Mouse (Mus musculus) intestine, embryonic 16.5 days (tissue): ENCODE data around the gene Lysmd3. TPM values are rescaled to one million over a fixed set of nuclear protein-coding genes. Genes with fewer than 3 reads are reported as not detected.
"Not testable (repeated sequence)": the region's sequence is repeated elsewhere in the genome, so short reads cannot be mapped to it uniquely, and the experiment has no call there.

Experiments
- ATAC-seq: fragments of 200-750 bp; cut with Nextera tagmentation; 2 replicates; pipeline ENCODE4 v1.8.0; 2017; ENCODE audit warnings: moderate TSS enrichment, moderate library complexity
- H3K27ac ChIP-seq: fragments of 300-500 bp; sonication (generic); 2 replicates; pipeline ENCODE4 v1.5.1; 2014; ENCODE audit warnings: mild to moderate bottlenecking, low read length
- H3K27me3 ChIP-seq: fragments of 300-500 bp; sonication (generic); replicated peaks from 2 replicates; pipeline ENCODE4 v1.6.1; 2014; ENCODE audit warnings: low read length, control low read depth, mixed read lengths; ENCODE audit not compliant: control insufficient read depth, insufficient read depth
- H3K36me3 ChIP-seq: fragments of 300-500 bp; sonication (generic); 2 replicates; pipeline ENCODE4 v1.6.1; 2014; ENCODE audit warnings: low read length, control low read depth; ENCODE audit not compliant: control insufficient read depth, insufficient read depth
- H3K4me1 ChIP-seq: fragments of 300-500 bp; sonication (generic); 2 replicates; pipeline ENCODE4 v1.6.1; 2014; ENCODE audit warnings: low read length, control low read depth, mixed read lengths; ENCODE audit not compliant: control insufficient read depth, insufficient read depth
- H3K4me2 ChIP-seq: fragments of 300-500 bp; sonication (generic); 2 replicates; pipeline ENCODE4 v1.6.1; 2014; ENCODE audit warnings: low read depth, low read length, control low read depth
- H3K4me3 ChIP-seq: fragments of 300-500 bp; sonication (generic); 2 replicates; pipeline ENCODE4 v1.5.1; 2014; ENCODE audit warnings: mild to moderate bottlenecking, low read length
- H3K9ac ChIP-seq: fragments of 300-500 bp; sonication (generic); 2 replicates; pipeline ENCODE4 v1.6.1; 2014; ENCODE audit warnings: low read depth, low read length
- H3K9me3 ChIP-seq: fragments of 300-500 bp; sonication (generic); 2 replicates; pipeline ENCODE4 v1.6.1; 2016; ENCODE audit warnings: low read length, control low read depth; ENCODE audit not compliant: control insufficient read depth
- WGBS: fragments of 180-500 bp; shearing (Covaris S2); extraction: QIAGEN DNeasy Blood & Tissue Kit; methylation state at CpG from one replicate; pipeline ENCODE4 v1.1.7; 2014; 5-methylcytosine and 5-hydroxymethylcytosine counted together
- polyA plus RNA-seq: library from polyadenylated mRNA; unstranded; fragments of >200 nt; fragmentation: Nextera tagmentation; extraction: Ambion mirVana; gene quantifications from 2 replicates; pipeline ENCODE4 v1.2.1, GENCODE M21; 2015

Lysmd3 gene
- 23.7 and 24.7 TPM in 2 replicates for polyA plus RNA-seq

GRCm38 (mm10) chr13:81657351-81658052, at the start of gene Lysmd3:
Gene Lysmd3, plus strand, starts transcription at chr13:81657663.
- under 1% methylated on average over 73 of the region's 73 CpGs for WGBS
- peak within 1 kb of the TSS; percentile 69 for H3K4me2 ChIP-seq
- ATAC-seq, result peak; percentile 100
- H3K36me3 ChIP-seq, result no peaks in the 10 kb centered on the region
- peak within 1 kb of the TSS; percentile 76 for H3K4me3 ChIP-seq
- H3K4me1 ChIP-seq, result peaks cover 13% of the 10 kb centered on the region
- peak within 1 kb of the TSS; percentile 94 for H3K27ac ChIP-seq
- no peaks in the 10 kb centered on the region for H3K9me3 ChIP-seq
- peak within 1 kb of the TSS; percentile 86 for H3K9ac ChIP-seq
- H3K27me3 ChIP-seq, result no peaks in the 10 kb centered on the region

GRCm38 (mm10) chr13:81610349-81610748, 47.1 kb upstream of the Lysmd3 start:
- Histone ChIP-seq H3K36me3 (no peaks in the 10 kb centered on the region), H3K4me2 (no peak overlapping the region), H3K9me3 (no peaks in the 10 kb centered on the region), H3K9ac (no peak overlapping the region), H3K27ac (no peak overlapping the region), H3K4me3 (no peak overlapping the region), H3K27me3 (no peaks in the 10 kb centered on the region), H3K4me1 (no peaks in the 10 kb centered on the region)
- no peak for ATAC-seq
- 92% methylated on average over 4 of the region's 4 CpGs for WGBS

- not testable (repeated sequence) for ATAC-seq, H3K36me3 ChIP-seq, H3K27me3 ChIP-seq, H3K4me2 ChIP-seq, H3K27ac ChIP-seq, H3K4me1 ChIP-seq, H3K4me3 ChIP-seq, H3K9me3 ChIP-seq, H3K9ac ChIP-seq
- WGBS, result 79% methylated on average over 1 of the region's 1 CpGs
Observed at GRCm38 (mm10) chr13:81627861-81628260, 29.6 kb upstream of the Lysmd3 start.

- Histone ChIP-seq H3K36me3 (no peaks in the 10 kb centered on the region), H3K27me3 (peaks cover 9% of the 10 kb centered on the region), H3K9me3 (no peaks in the 10 kb centered on the region), H3K4me1 (0 out of 2 replicates have a peak, but pooled peaks cover 7% of the 10 kb centered on the region), H3K9ac (no peak overlapping the region), H3K27ac (no peak overlapping the region), H3K4me3 (no peak overlapping the region), H3K4me2 (no peak overlapping the region)
- 65% methylated on average over 2 of the region's 2 CpGs for WGBS
- ATAC-seq, result no peak
Observed at GRCm38 (mm10) chr13:81628631-81629190, 28.8 kb upstream of the Lysmd3 start.

DNA sequence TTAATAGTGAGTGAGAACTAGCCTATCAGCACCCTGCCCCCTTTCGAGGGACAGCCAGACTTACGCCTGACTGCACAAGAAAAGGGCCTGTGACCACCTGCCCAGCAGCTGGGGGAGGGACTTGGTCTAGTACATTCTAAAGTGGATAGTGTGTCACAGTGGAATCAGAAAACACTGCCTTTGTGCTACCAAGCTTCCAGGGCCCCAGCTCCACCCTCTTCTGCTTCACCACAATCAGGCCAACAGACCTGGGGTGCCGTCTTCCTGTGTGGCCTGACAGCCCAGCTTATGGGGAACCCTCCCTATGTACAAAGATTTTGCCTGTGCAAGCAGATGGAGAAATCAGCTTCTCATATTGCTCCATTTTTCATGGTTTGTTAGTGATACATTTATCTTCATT, 28.1 kb upstream of the Lysmd3 start:
- ATAC-seq, result no peak
- WGBS, result 74% methylated on average over 3 of the region's 3 CpGs
- no peaks in the 10 kb centered on the region for H3K36me3 ChIP-seq
- H3K9me3 ChIP-seq, result no peaks in the 10 kb centered on the region
- no peak overlapping the region for H3K9ac ChIP-seq
- peaks cover 9% of the 10 kb centered on the region for H3K27me3 ChIP-seq
- no peak overlapping the region for H3K27ac ChIP-seq
- 0 out of 2 replicates have a peak, but pooled peaks cover 7% of the 10 kb centered on the region for H3K4me1 ChIP-seq
- H3K4me3 ChIP-seq, result no peak overlapping the region
- H3K4me2 ChIP-seq, result no peak overlapping the region

DNA sequence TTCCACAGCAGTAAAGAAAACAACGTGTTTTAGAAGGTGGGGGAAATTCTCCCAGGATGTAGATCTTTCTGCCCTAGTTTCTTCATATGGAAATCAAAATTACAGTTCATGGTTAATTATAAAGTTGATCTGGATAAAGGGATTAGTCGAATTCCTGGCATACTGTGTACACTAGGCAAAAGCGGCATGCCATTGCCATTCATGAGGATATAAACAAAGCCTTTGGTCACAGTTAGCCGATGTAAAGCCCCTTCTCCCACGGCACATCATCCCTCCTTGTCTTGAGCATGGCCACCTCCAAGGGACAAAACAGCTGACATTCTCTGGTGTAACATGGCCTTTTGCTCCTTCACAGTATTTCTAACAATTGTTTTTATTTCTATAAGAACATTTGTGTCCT, 26.9 kb upstream of the Lysmd3 start:
- H3K27ac ChIP-seq, result no peak overlapping the region
- no peak overlapping the region for H3K4me3 ChIP-seq
- H3K4me1 ChIP-seq, result 0 out of 2 replicates have a peak, but pooled peaks cover 7% of the 10 kb centered on the region
- H3K36me3 ChIP-seq, result no peaks in the 10 kb centered on the region
- ATAC-seq, result no peak
- no peak overlapping the region for H3K9ac ChIP-seq
- H3K4me2 ChIP-seq, result no peak overlapping the region
- peaks cover 9% of the 10 kb centered on the region for H3K27me3 ChIP-seq
- 75% methylated on average over 5 of the region's 5 CpGs for WGBS
- no peaks in the 10 kb centered on the region for H3K9me3 ChIP-seq

DNA sequence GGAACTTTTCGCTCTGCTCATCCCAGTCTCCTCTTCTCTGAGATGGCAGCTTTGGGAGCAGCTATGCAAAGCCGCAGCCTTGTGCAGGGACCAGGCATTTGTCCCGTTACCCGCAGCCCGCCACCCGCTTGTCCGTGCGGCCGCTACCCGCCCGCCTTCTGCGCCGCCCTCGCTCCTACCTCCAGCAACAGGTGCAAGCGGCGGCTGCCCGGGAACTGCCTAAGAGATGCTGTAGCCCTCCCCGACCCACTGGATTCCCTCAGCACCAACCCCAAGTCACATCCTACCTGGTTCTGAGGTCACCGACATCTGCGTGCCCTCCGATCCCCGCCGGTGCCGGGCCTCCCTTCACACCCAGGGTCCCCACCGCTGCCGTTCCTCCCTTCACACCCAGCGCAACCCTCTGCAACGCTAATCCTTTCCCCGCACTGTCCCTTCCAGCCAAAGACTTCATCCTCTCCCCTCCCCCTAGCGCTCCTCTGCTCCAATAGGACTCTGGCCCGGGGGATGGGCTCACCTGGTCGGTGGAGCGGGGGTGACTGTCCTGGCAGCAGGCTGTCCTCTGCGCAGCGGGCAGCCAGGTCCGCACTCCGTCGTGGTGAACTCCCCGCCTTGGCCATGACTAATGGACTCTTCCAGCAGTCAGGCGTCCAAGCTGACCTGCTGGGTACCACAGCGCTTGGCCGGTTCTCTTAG, 24.6 kb upstream of the Lysmd3 start, which contains the start of gene Adgrv1:
Gene Adgrv1 (minus strand): TSS at position 435 of the 696 bp plus-strand sequence.
- H3K4me2 ChIP-seq, result peak within 1 kb of the TSS; percentile 69
- 1% methylated on average over 42 of the region's 42 CpGs for WGBS
- no peak within 1 kb of the TSS for H3K27ac ChIP-seq
- no peaks in the 10 kb centered on the region for H3K9me3 ChIP-seq
- 0 out of 2 replicates have a peak, but pooled peaks cover 7% of the 10 kb centered on the region for H3K4me1 ChIP-seq
- 0 out of 2 replicates have a peak within 1 kb of the TSS, but pooled peaks have one; percentile 29 for H3K9ac ChIP-seq
- H3K36me3 ChIP-seq, result no peaks in the 10 kb centered on the region
- peak; percentile 100 for ATAC-seq
- H3K27me3 ChIP-seq, result peaks cover 9% of the 10 kb centered on the region
- H3K4me3 ChIP-seq, result peak within 1 kb of the TSS; percentile 50

DNA sequence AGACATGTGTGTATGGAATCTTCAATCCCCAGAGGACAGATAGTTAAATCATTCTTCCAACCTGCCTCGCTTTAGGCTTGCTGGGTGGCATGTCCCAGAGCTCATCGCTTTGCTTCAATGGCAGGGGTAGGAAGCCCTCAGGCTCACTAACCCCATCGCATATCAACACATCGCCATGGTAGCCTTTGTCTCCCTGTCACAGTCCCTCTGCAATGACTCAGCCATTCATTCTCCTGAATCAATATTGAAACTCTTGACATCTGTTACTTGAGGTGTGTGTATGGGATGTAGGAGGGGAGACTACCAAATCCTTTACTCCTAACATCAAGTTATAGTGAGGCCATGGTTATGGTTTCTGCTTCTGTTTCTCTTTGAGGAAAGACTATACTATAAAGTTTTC, 17.8 kb upstream of the Lysmd3 start:
- ATAC-seq, result no peak
- Histone ChIP-seq H3K9me3 (no peaks in the 10 kb centered on the region), H3K4me2 (no peak overlapping the region)

DNA sequence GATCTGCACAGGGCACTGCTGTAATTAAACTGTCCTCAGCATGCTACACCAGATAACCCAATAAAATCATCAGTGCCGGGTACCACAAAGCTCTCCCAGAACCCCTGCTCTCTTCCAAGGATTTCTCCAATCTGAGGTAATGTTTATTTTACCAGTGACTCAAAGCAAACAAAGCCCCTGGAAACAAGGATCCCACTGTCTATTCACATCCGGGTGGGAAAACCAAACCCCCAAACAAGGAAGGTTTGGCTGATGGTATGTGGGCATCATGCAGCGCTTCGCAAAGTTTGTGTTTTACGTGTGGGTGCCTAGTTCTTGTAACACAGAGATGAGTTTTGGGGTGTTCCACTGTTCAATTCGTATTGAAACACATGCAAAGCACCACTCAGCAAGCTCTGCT, 16.6 kb upstream of the Lysmd3 start:
- no peak overlapping the region for H3K9ac ChIP-seq
- H3K4me2 ChIP-seq, result no peak overlapping the region
- no peak for ATAC-seq
- no peaks in the 10 kb centered on the region for H3K4me1 ChIP-seq
- no peaks in the 10 kb centered on the region for H3K36me3 ChIP-seq
- H3K27me3 ChIP-seq, result no peaks in the 10 kb centered on the region
- H3K27ac ChIP-seq, result no peak overlapping the region
- no peaks in the 10 kb centered on the region for H3K9me3 ChIP-seq
- H3K4me3 ChIP-seq, result no peak overlapping the region
- 23% methylated on average over 6 of the region's 6 CpGs for WGBS

More for the DNA sequence above, 17.8 kb upstream of the Lysmd3 start:
- 43% methylated on average over 4 of the region's 4 CpGs for WGBS
- Histone ChIP-seq H3K27me3 (no peaks in the 10 kb centered on the region), H3K4me3 (no peak overlapping the region), H3K9ac (no peak overlapping the region), H3K27ac (no peak overlapping the region), H3K36me3 (no peaks in the 10 kb centered on the region), H3K4me1 (no peaks in the 10 kb centered on the region)
